Mouse (Mus musculus) CD4-positive helper T cell, adult 2 months (primary cell): ENCODE measurements around the gene Hs2st1.
A peak's percentile ranks its signal among the peaks of the same experiment; 100 is the strongest.

ENCODE experiments used
- DNase-seq: peaks from one replicate; pipeline ENCODE4 v3.0.0-alpha.2; 2012; ENCODE audit warnings: low read depth, missing footprints, low spot score

The Hs2st1 gene

GRCm38 (mm10) chr3:144437871-144438398 is 132.0 kb downstream of the Hs2st1 start:
- DNase-seq = no peak

GRCm38 (mm10) chr3:144436076-144436475 is 133.9 kb downstream of the Hs2st1 start:
- DNase-seq = no peak

- no peak for DNase-seq
Measured at GRCm38 (mm10) chr3:144435281-144435680, 134.7 kb downstream of the Hs2st1 start.

- DNase-seq = no peak
Measured at GRCm38 (mm10) chr3:144434276-144434675, 135.7 kb downstream of the Hs2st1 start.

- DNase-seq = no peak
Measured at GRCm38 (mm10) chr3:144433039-144433438, 136.9 kb downstream of the Hs2st1 start.

GRCm38 (mm10) chr3:144432143-144432577 is 137.8 kb downstream of the Hs2st1 start:
- peak; percentile 43 for DNase-seq

GRCm38 (mm10) chr3:144428514-144429431 is 141.2 kb downstream of the Hs2st1 start:
- DNase-seq = no peak

- DNase-seq = no peak
Measured at GRCm38 (mm10) chr3:144425041-144425448, 144.9 kb downstream of the Hs2st1 start.

- no peak for DNase-seq
Measured at GRCm38 (mm10) chr3:144421404-144422180, 148.4 kb downstream of the Hs2st1 start.

GRCm38 (mm10) chr3:144413821-144414220 is 156.2 kb downstream of the Hs2st1 start:
- no peak for DNase-seq

- DNase-seq = peak; percentile 84
Measured at GRCm38 (mm10) chr3:144412538-144413272, 157.3 kb downstream of the Hs2st1 start.

GRCm38 (mm10) chr3:144411650-144412278 is 158.2 kb downstream of the Hs2st1 start:
- DNase-seq = peak; percentile 20

- DNase-seq = peak; percentile 58
Measured at GRCm38 (mm10) chr3:144411051-144411542, 158.9 kb downstream of the Hs2st1 start.

GRCm38 (mm10) chr3:144408953-144409352 is 161.0 kb downstream of the Hs2st1 start:
- no peak for DNase-seq

GRCm38 (mm10) chr3:144405331-144405730 is 164.7 kb downstream of the Hs2st1 start:
- DNase-seq = no peak

GRCm38 (mm10) chr3:144401292-144401691 is 168.7 kb downstream of the Hs2st1 start:
- DNase-seq = peak; percentile 58

- DNase-seq = no peak
Measured at GRCm38 (mm10) chr3:144400870-144401269, 169.1 kb downstream of the Hs2st1 start.

GRCm38 (mm10) chr3:144400374-144400773 is 169.6 kb downstream of the Hs2st1 start:
- no peak for DNase-seq

GRCm38 (mm10) chr3:144399358-144400096 is 170.5 kb downstream of the Hs2st1 start:
- DNase-seq = peak; percentile 64

- no peak for DNase-seq
Measured at GRCm38 (mm10) chr3:144398166-144398565, 171.8 kb downstream of the Hs2st1 start.
